Mouse (Mus musculus) CH12.LX (cell line): Measurements from ENCODE around the gene Ppy. TPM values are rescaled to one million over a fixed set of nuclear protein-coding genes. Genes with fewer than 3 reads are reported as not detected.

Source experiments
- DNase-seq: peaks from one replicate; pipeline ENCODE4 v3.0.0-alpha.2; 2013; ENCODE audit errors: extremely low read depth
- H3K27ac ChIP-seq: 2 replicates; pipeline ENCODE4 v1.5.1; 2012; ENCODE audit warnings: low read depth, mild to moderate bottlenecking, control low read depth, moderate library complexity; ENCODE audit not compliant: insufficient read depth
- H3K27me3 ChIP-seq: replicated peaks from 2 replicates; pipeline ENCODE3; 2012; ENCODE audit warnings: inconsistent platforms
- H3K36me3 ChIP-seq, 2 experiments: replicated peaks in 1 of 2; 2 replicates each; pipeline versions ENCODE3 to v1.6.1; 2012; ENCODE audit warnings: inconsistent platforms in 1 of 2, low read length in 1 of 2, mild to moderate bottlenecking in 1 of 2, mixed read lengths in 1 of 2, moderate library complexity in 1 of 2; ENCODE audit not compliant: control insufficient read depth in 1 of 2, insufficient read depth in 1 of 2
- H3K4me1 ChIP-seq, 2 experiments: 2 replicates each; pipeline ENCODE4 v1.6.1; 2012; ENCODE audit warnings: inconsistent platforms in 1 of 2, moderate library complexity in 1 of 2; ENCODE audit not compliant: insufficient read depth in 2 of 2, control insufficient read depth in 1 of 2
- H3K4me2 ChIP-seq: 2 replicates; pipeline ENCODE4 v1.6.1; 2012; ENCODE audit warnings: low read depth, mild to moderate bottlenecking, control low read depth; ENCODE audit not compliant: poor library complexity, insufficient read depth, severe bottlenecking
- H3K4me3 ChIP-seq, 3 experiments: fragments of 150-350 bp in 1 of 3; sonication (generic) in 1 of 3; replicated peaks in 1 of 3; 2 replicates each; pipeline versions ENCODE3 to v1.5.1; 2011 to 2012; ENCODE audit warnings: low read depth in 2 of 3, low read length in 2 of 3, mild to moderate bottlenecking in 2 of 3, moderate library complexity in 2 of 3, control low read depth in 1 of 3, improper control_type of control experiment in 1 of 3, inconsistent platforms in 1 of 3, mixed read lengths in 1 of 3; ENCODE audit not compliant: poor library complexity in 1 of 3
- H3K79me2 ChIP-seq: replicated peaks from 2 replicates; pipeline ENCODE4 v1.6.1; 2012; ENCODE audit warnings: mild to moderate bottlenecking, moderate library complexity; ENCODE audit not compliant: control insufficient read depth, poor library complexity, insufficient read depth, severe bottlenecking; ENCODE audit errors: extremely low read depth
- H3K9ac ChIP-seq: 2 replicates; pipeline ENCODE4 v1.6.1; 2012; ENCODE audit warnings: low read depth, mild to moderate bottlenecking, control low read depth, moderate library complexity; ENCODE audit not compliant: insufficient read depth
- H3K9me3 ChIP-seq: replicated peaks from 2 replicates; pipeline ENCODE3; 2012; ENCODE audit warnings: low read length, inconsistent platforms, mixed read lengths
- BHLHE40 ChIP-seq: IDR thresholded peaks from 2 replicates; pipeline ENCODE4 v1.6.1; 2011; ENCODE audit warnings: mild to moderate bottlenecking, low read depth, low read length, improper control_type of control experiment
- CHD2 ChIP-seq: IDR thresholded peaks from 2 replicates; pipeline ENCODE4 v1.6.1; 2011; ENCODE audit warnings: low read length, improper control_type of control experiment
- E2F4 ChIP-seq: IDR thresholded peaks from 2 replicates; pipeline ENCODE4 v1.6.1; 2011; ENCODE audit warnings: low read depth, low read length, improper control_type of control experiment; ENCODE audit not compliant: insufficient replicate concordance
- ETS1 ChIP-seq: conservative IDR thresholded peaks from 2 replicates; pipeline ENCODE4 v1.6.1; 2012; ENCODE audit warnings: low read depth, mild to moderate bottlenecking, inconsistent platforms, low read length, improper control_type of control experiment, moderate library complexity
- GABPA ChIP-seq: IDR thresholded peaks from 2 replicates; pipeline ENCODE4 v1.6.1; 2012; ENCODE audit warnings: low read depth, low read length, improper control_type of control experiment, inconsistent platforms; ENCODE audit not compliant: insufficient replicate concordance
- JUN ChIP-seq: IDR thresholded peaks from 2 replicates; pipeline ENCODE4 v1.6.1; 2011; ENCODE audit warnings: low read depth, mild to moderate bottlenecking, low read length, improper control_type of control experiment, moderate library complexity; ENCODE audit not compliant: insufficient read depth
- KAT2A ChIP-seq: IDR thresholded peaks from 2 replicates; pipeline ENCODE4 v1.6.1; 2012; ENCODE audit warnings: low read length, improper control_type of control experiment, inconsistent platforms; ENCODE audit not compliant: insufficient replicate concordance
- MAFK ChIP-seq: IDR thresholded peaks from 2 replicates; pipeline ENCODE4 v1.6.1; 2011; ENCODE audit warnings: low read length, improper control_type of control experiment; ENCODE audit not compliant: insufficient replicate concordance
- NELFE ChIP-seq: IDR thresholded peaks from 2 replicates; pipeline ENCODE4 v1.6.1; 2011; ENCODE audit warnings: low read depth, low read length, improper control_type of control experiment
- NRF1 ChIP-seq: IDR thresholded peaks from 2 replicates; pipeline ENCODE4 v1.6.1; 2014; ENCODE audit warnings: low read depth, mild to moderate bottlenecking, inconsistent platforms, low read length, improper control_type of control experiment, moderate library complexity
- POLR2A ChIP-seq: IDR thresholded peaks from 2 replicates; pipeline ENCODE4 v1.6.1; 2011; ENCODE audit warnings: low read depth, mild to moderate bottlenecking, improper control_type of control experiment, low read length
- POLR2AphosphoS2 ChIP-seq: IDR thresholded peaks from 2 replicates; pipeline ENCODE4 v1.6.1; 2011; ENCODE audit warnings: low read depth, low read length, improper control_type of control experiment
- RCOR1 ChIP-seq: conservative IDR thresholded peaks from 2 replicates; pipeline ENCODE4 v1.6.1; 2012; ENCODE audit warnings: low read depth, mild to moderate bottlenecking, inconsistent platforms, low read length, improper control_type of control experiment
- SMC3 ChIP-seq: IDR thresholded peaks from 2 replicates; pipeline ENCODE4 v1.6.1; 2011; ENCODE audit warnings: low read depth, low read length, improper control_type of control experiment
- TBP ChIP-seq: conservative IDR thresholded peaks from 2 replicates; pipeline ENCODE4 v1.6.1; 2011; ENCODE audit warnings: low read depth, low read length, improper control_type of control experiment
- TCF12 ChIP-seq: IDR thresholded peaks from 2 replicates; pipeline ENCODE4 v1.6.1; 2014; ENCODE audit warnings: low read depth, mild to moderate bottlenecking, inconsistent platforms, low read length, improper control_type of control experiment
- USF1 ChIP-seq: IDR thresholded peaks from 2 replicates; pipeline ENCODE4 v1.6.1; 2014; ENCODE audit warnings: low read depth, mild to moderate bottlenecking, inconsistent platforms, low read length, improper control_type of control experiment
- USF2 ChIP-seq: conservative IDR thresholded peaks from 2 replicates; pipeline ENCODE4 v1.6.1; 2011; ENCODE audit warnings: low read depth, low read length, improper control_type of control experiment
- ZC3H11A ChIP-seq: IDR thresholded peaks from 2 replicates; pipeline ENCODE4 v1.6.1; 2012; ENCODE audit warnings: low read depth, mild to moderate bottlenecking, inconsistent platforms, low read length, improper control_type of control experiment
- dilution Hi-C: fragments of 300-500 bp; cut with MboI; formaldehyde crosslinking; loops from 2 replicates; pipeline ENCODE4 v1.14.3; 2020; ENCODE audit warnings: low sequenced_read_pairs; ENCODE audit not compliant: extremely low pct_unique_long_range_greater_than_20kb, extremely low pct_ligation_motif_present
- in situ Hi-C: fragments of 300-500 bp; cut with MboI; formaldehyde crosslinking; loops from 3 replicates; pipeline ENCODE4 v1.14.3; 2019; ENCODE audit warnings: low sequenced_read_pairs, low pct_ligation_motif_present, low pct_unique_long_range_greater_than_20kb, mixed read lengths
- polyA plus RNA-seq: library from polyadenylated mRNA; unstranded; fragments of >175 nt; gene quantifications from 2 replicates; pipeline ENCODE4 v1.2.1, GENCODE M21; 2012; ENCODE audit warnings: low read depth; ENCODE audit not compliant: insufficient read length
- total RNA-seq, 2 experiments: library from RNA; depleted of rRNA; stranded (reverse); fragments of 300-350 nt in 1 of 2; fragments of >200 nt in 1 of 2; gene quantifications; 2 replicates each; pipeline ENCODE4 v1.2.3; 2012 to 2014

The Ppy gene
- total and polyA plus RNA-seq, 3 experiments: not detected

DNA sequence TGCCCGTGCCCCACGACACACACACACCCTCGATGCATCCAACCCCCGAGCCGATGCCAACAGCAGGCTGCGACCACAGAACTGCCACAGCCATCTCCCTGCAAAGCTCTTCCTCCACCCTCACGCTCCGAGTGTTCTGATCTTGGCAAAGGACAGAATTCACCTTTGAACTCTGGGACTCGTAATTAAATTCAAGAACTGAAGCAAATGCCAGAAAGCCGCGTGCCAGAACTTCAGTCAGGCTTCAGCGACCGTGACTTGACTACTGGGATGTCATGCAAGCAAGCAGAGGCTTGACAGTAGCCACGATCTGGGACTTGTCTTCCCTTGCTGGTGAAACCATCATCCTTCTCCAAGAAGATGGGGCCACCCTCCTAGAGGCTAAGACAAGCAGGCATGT is 27.4 kb downstream of the Ppy start:
- H3K4me1 ChIP-seq: peaks cover 4 to 6% of the 10 kb centered on the region in 2 experiments; a peak in 3 of 4 replicates
- no peaks in the 10 kb centered on the region for H3K36me3 ChIP-seq
- dilution Hi-C loops (no loop called here), in situ Hi-C loops (no loop called here)
- peaks cover 80% of the 10 kb centered on the region for H3K27me3 ChIP-seq
- H3K27ac ChIP-seq: no peak overlapping the region
- no peak overlapping the region for H3K9ac ChIP-seq
- DNase-seq: no peak
- H3K4me3 ChIP-seq: no peak overlapping the region
- TF ChIP-seq BHLHE40 (no peak), TCF12 (no peak), POLR2A (no peak), USF1 (no peak), MAFK (no peak), RCOR1 (no peak), KAT2A (no peak), POLR2AphosphoS2 (no peak), SMC3 (no peak), USF2 (no peak)
- H3K79me2 ChIP-seq: no peaks in the 10 kb centered on the region
- no peaks in the 10 kb centered on the region for H3K9me3 ChIP-seq
- H3K4me2 ChIP-seq: no peak overlapping the region

DNA sequence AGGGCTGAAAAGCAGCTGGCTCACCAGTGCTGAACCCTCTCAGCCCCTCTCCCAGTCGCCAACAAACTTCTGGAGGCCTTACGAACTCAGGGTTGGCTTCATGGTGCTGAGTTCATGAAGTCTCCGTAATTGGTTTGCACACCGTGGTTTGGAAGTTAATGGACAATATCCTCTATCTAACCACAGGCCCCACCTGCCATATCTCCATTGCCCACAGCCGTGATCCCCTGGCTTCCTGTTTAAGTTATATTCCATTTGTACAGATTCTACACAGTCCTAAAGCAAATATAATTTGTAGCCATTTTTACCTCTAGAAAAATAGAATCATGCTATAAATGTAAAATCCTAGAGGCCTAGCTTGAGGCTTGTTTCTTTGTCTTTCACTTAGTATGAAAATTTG is 28.4 kb downstream of the Ppy start:
- Histone ChIP-seq H3K4me1 (peaks cover 4 to 6% of the 10 kb centered on the region in 2 experiments; a peak in 3 of 4 replicates), H3K79me2 (no peaks in the 10 kb centered on the region), H3K4me3 (no peak overlapping the region), H3K27me3 (peaks cover 77% of the 10 kb centered on the region), H3K4me2 (no peak overlapping the region), H3K9ac (no peak overlapping the region), H3K27ac (no peak overlapping the region), H3K36me3 (no peaks in the 10 kb centered on the region), H3K9me3 (no peaks in the 10 kb centered on the region)
- TF ChIP-seq ZC3H11A: no peak
- no peak for DNase-seq
- dilution Hi-C loops: no loop called here
- in situ Hi-C loops: no loop called here

DNA sequence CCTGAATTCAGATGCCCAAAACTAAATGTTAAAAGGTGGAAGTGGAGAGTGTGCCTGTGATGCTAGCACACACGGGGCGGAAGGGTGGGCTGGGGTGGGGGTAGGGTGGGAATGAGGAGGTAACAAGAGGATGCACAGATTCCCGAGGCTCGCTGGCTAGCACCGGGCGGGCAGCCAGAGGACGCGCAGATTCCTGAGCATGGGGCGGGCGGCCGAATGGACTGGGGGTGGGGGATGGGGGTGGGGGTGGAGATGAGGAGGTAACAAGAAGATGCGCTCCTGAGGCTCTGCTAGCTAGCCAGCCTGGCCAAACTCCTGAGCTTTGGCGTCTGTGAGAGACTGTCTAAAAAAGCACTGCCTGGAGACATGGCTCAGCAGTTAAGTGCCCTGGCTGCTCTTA is 30.7 kb downstream of the Ppy start:
- Histone ChIP-seq H3K36me3 (no peaks in the 10 kb centered on the region), H3K4me2 (no peak overlapping the region), H3K79me2 (no peaks in the 10 kb centered on the region), H3K9ac (no peak overlapping the region), H3K4me1 (peaks cover 4 to 6% of the 10 kb centered on the region in 2 experiments; a peak in 3 of 4 replicates), H3K27ac (no peak overlapping the region), H3K9me3 (no peaks in the 10 kb centered on the region), H3K27me3 (peaks cover 73% of the 10 kb centered on the region), H3K4me3 (no peak overlapping the region)
- in situ Hi-C loops (no loop called here), dilution Hi-C loops (no loop called here)
- no peak for TF ChIP-seq NRF1
- no peak for TF ChIP-seq SMC3
- TF ChIP-seq TBP: no peak
- TF ChIP-seq GABPA: no peak
- no peak for TF ChIP-seq CHD2
- TF ChIP-seq NELFE: no peak
- TF ChIP-seq ETS1: no peak
- TF ChIP-seq JUN: no peak
- TF ChIP-seq MAFK: no peak
- no peak for TF ChIP-seq E2F4
- no peak for TF ChIP-seq USF2
- DNase-seq: no peak
